Mouse (Mus musculus) left cerebral cortex, postnatal 10 days (tissue): ENCODE measurements at regions not wholly inside any gene's neighbourhood (a gene's known extent, or its start where the extent isn't known, plus 50 kb on each side); places are given as distances from the start of the nearest gene placed in this dataset.
A peak's percentile ranks its signal among the peaks of the same experiment; 100 is the strongest.

Experiments used
- DNase-seq, 2 experiments: peaks; one replicate each; pipeline ENCODE4 v3.0.0; 2021 to 2022; ENCODE audit warnings: low spot score in 2 of 2, mixed read lengths in 1 of 2; ENCODE audit errors: extremely low spot score in 1 of 2
- intact Hi-C: fragments of 180-260 bp; cut with DNase I; formaldehyde crosslinking; loops from one replicate; pipeline ENCODE4 v1.15.1; 2025
- microRNA-seq: library from miRNA; unstranded; fragments of <30 nt; microRNA quantifications from one replicate; pipeline ENCODE4 v1.2.0, GENCODE M21; 2022

DNA sequence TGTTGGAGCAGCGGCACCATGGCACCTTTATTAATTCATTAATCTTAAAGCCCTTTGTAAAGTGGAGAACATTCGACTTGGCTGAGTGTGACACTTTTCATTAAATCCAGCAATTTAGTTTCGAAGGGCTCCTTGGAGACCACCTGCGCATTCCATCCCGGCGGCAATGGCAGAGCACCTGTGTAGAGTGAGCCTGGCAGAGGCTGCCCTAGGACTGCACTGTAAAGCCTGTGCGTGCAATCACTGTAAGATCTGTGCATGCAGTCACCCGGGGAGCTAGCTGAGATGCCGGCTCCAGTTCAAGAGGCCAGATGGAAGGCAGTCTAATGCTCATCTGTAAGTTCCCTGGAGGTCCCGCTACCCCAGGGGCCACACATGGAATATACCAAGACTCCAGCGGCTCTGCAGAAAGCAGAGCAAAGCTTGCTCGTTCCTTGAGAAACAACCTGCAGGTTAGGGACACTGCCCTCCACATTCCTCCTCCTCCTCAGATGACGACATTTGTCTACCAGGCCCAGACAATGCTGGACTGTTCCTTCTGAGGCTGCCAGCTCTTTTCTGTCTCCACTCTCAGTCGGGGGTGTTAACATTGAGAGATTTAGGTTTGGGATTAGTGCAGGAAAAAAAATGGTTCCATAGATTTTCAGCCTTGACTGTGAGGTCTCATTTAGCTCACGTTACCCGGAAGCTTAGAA lies 65.2 kb upstream of the Mkln1 start:
- DNase-seq: no peak
- intact Hi-C loops: no loop called here

GRCm38 (mm10) chr6:31334086-31334485 lies 64.4 kb upstream of the Mkln1 start:
- no peak for DNase-seq
- intact Hi-C loops: no loop called here

GRCm38 (mm10) chr6:31339122-31339947 lies 59.2 kb upstream of the Mkln1 start:
- DNase-seq: peak in 1 of 2 experiments; percentile 16
- intact Hi-C loops: no loop called here

- intact Hi-C loops: no loop called here
- no peak for DNase-seq
Observed at GRCm38 (mm10) chr6:31339948-31340250, 58.6 kb upstream of the Mkln1 start.

GRCm38 (mm10) chr6:31345366-31346084 lies 53.0 kb upstream of the Mkln1 start:
- intact Hi-C loops: no loop called here
- no peak for DNase-seq

DNA sequence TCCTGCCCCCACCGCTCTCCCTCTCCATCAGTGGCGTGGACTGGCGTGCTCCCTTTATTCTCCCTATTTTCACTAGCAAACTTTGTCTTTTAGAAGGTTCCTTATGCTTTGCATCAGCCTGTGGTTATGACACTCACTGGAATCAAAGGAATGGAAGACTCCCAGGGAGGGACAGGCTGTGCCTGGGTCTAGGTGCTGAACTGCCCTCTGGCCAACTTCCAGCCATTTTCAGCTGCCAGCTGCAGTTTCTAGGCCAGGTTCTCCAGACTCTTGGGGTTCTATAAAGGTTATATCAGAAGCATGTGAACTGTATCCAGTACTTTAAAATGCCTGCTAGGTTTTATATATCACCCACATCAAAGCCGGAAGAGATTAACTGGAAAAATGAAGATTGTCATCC lies 50.2 kb upstream of the Mkln1 start:
- DNase-seq: no peak
- intact Hi-C loops: no loop called here

Small RNA genes lying in the stretch of these regions (microRNA-seq; reads per million reads assigned to microRNA genes)
- gene Mir29a: 1,463 reads per million, percentile 81 among the genes with 10 or more reads in this experiment
- 30.8 reads per million, percentile 46 among the genes with 10 or more reads in this experiment for gene Mir29b-1
